Mouse (Mus musculus) naive thymus-derived CD4-positive, alpha-beta T cell, adult 2 months (primary cell): ENCODE results near the gene Cnga1.
A peak's percentile ranks its signal among the peaks of the same experiment; 100 is the strongest.
"Not testable (repeated sequence)": the region's sequence is repeated elsewhere in the genome, so short reads cannot be mapped to it uniquely, and the experiment has no call there.

Source experiments
- DNase-seq: peaks from one replicate; pipeline ENCODE4 v3.0.0-alpha.2; 2011; ENCODE audit warnings: low read depth

Gene Cnga1

GRCm38 (mm10) chr5:72640072-72640471, 4.0 kb downstream of the Cnga1 start:
- DNase-seq = no peak

- DNase-seq = no peak
These were observed 7.5 kb downstream of the Cnga1 start for GRCm38 (mm10) chr5:72636576-72636975.

GRCm38 (mm10) chr5:72636122-72636521, 8.0 kb downstream of the Cnga1 start:
- DNase-seq = peak; percentile 79

GRCm38 (mm10) chr5:72634791-72635271, 9.2 kb downstream of the Cnga1 start:
- peak; percentile 92 for DNase-seq

GRCm38 (mm10) chr5:72630026-72630425, 14.0 kb downstream of the Cnga1 start:
- no peak for DNase-seq

GRCm38 (mm10) chr5:72621022-72621421, 23.1 kb downstream of the Cnga1 start:
- DNase-seq = peak; percentile 68

GRCm38 (mm10) chr5:72617413-72617812, 26.7 kb downstream of the Cnga1 start:
- no peak for DNase-seq

GRCm38 (mm10) chr5:72603138-72603537, 40.9 kb downstream of the Cnga1 start:
- DNase-seq = no peak

- DNase-seq = peak; percentile 68
These were observed 43.1 kb downstream of the Cnga1 start for GRCm38 (mm10) chr5:72601006-72601405.

- peak; percentile 17 for DNase-seq
These were observed 56.8 kb downstream of the Cnga1 start, which contains the start of gene Gm5868 for GRCm38 (mm10) chr5:72587192-72587681. Gm5868 (minus strand) TSS chr5:72587551.

GRCm38 (mm10) chr5:72586667-72587191, 57.3 kb downstream of the Cnga1 start:
- DNase-seq = not testable (repeated sequence)

GRCm38 (mm10) chr5:72586122-72586521, 58.0 kb downstream of the Cnga1 start:
- peak; percentile 51 for DNase-seq

GRCm38 (mm10) chr5:72580970-72581332, 63.1 kb downstream of the Cnga1 start, which contains the start of gene Zar1:
Zar1 (minus strand) TSS chr5:72581254.
- not testable (repeated sequence) for DNase-seq

GRCm38 (mm10) chr5:72580088-72580969, 63.7 kb downstream of the Cnga1 start:
- DNase-seq = peak; percentile 28

GRCm38 (mm10) chr5:72579599-72579998, 64.5 kb downstream of the Cnga1 start:
- DNase-seq = not testable (repeated sequence)

- DNase-seq = no peak
These were observed 78.5 kb downstream of the Cnga1 start for GRCm38 (mm10) chr5:72565621-72566020.

GRCm38 (mm10) chr5:72563183-72563582, 80.9 kb downstream of the Cnga1 start:
- DNase-seq = not testable (repeated sequence)

- DNase-seq = no peak
These were observed 83.0 kb downstream of the Cnga1 start for GRCm38 (mm10) chr5:72560976-72561628.

GRCm38 (mm10) chr5:72559544-72560049, 84.5 kb downstream of the Cnga1 start, which contains the start of gene Nfxl1:
Nfxl1 (minus strand) TSS chr5:72559684.
- peak; percentile 98 for DNase-seq

- DNase-seq = no peak
These were observed 85.2 kb downstream of the Cnga1 start for GRCm38 (mm10) chr5:72558716-72559526.

- no peak for DNase-seq
These were observed 87.8 kb downstream of the Cnga1 start for GRCm38 (mm10) chr5:72556245-72556644.
